Mouse (Mus musculus): ENCODE results near the gene St14. TPM values are rescaled to one million over a fixed set of nuclear protein-coding genes. Genes with fewer than 3 reads are reported as not detected.

Gene St14
- polyA plus RNA-seq, 1 experiment = 2.6 TPM

DNA sequence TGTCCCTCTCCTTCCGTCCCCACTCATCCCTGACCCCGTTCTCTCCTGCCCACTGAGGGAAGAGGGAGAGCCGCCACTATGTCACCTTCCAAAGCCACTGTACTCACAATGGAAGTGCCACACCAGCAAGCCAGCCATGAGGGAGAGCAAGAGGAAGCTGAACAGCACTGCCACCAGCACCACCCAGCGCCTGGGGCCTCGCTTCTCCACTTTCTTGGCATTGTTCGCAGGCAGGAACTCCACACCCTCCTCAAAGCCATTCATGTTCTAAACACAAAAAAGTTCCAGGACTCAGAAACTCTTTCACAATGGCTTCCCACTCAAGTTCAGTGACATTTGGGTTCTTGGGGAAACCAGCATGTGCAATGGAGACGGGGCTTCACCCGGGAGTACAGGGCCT lies 23.2 kb downstream of the St14 start:
- Histone ChIP-seq H3K9me3 (no peaks in the 10 kb centered on the region), H3K4me1 (no peaks in the 10 kb centered on the region), H3K36me3 (replicated peaks; ENCODE audit: low read length) (no peaks in the 10 kb centered on the region), H3K27me3 (replicated peaks) (peaks cover 21% of the 10 kb centered on the region), H3K4me3 (replicated peaks) (no peak overlapping the region)
- TF ChIP-seq FLI1 (IDR thresholded peaks at IDR 0.05; ENCODE audit: low read length) = no peak

- H3K36me3 ChIP-seq (replicated peaks; ENCODE audit: low read length) = no peaks in the 10 kb centered on the region
- peaks cover 10% of the 10 kb centered on the region; the same call in 1 of the 2 replicates for H3K9me3 ChIP-seq
- no peaks in the 10 kb centered on the region for H3K4me1 ChIP-seq
- TF ChIP-seq FLI1 (IDR thresholded peaks at IDR 0.05; ENCODE audit: low read length) = no peak
- no peak for TF ChIP-seq GATA1 (IDR thresholded peaks at IDR 0.05; ENCODE audit: borderline replicate concordance, low read length)
- H3K4me3 ChIP-seq (replicated peaks) = no peak overlapping the region
- H3K27me3 ChIP-seq (replicated peaks) = peaks cover 6% of the 10 kb centered on the region
Measured at GRCm38 (mm10) chr9:31098118-31098517, 33.5 kb downstream of the St14 start.

GRCm38 (mm10) chr9:31097088-31098082 lies 34.3 kb downstream of the St14 start:
- Histone ChIP-seq H3K9me3 (peaks cover 10% of the 10 kb centered on the region; the same call in 1 of the 2 replicates), H3K4me1 (no peaks in the 10 kb centered on the region), H3K36me3 (replicated peaks; ENCODE audit: low read length) (no peaks in the 10 kb centered on the region), H3K27me3 (replicated peaks) (peaks cover 11% of the 10 kb centered on the region), H3K4me3 (replicated peaks) (no peak overlapping the region)
- TF ChIP-seq GATA1 (IDR thresholded peaks at IDR 0.05; ENCODE audit: borderline replicate concordance, low read length) (no peak), FLI1 (IDR thresholded peaks at IDR 0.05; ENCODE audit: low read length) (no peak)

- no peaks in the 10 kb centered on the region; the same call in 1 of the 2 replicates for H3K4me1 ChIP-seq
- TF ChIP-seq GATA1 (IDR thresholded peaks at IDR 0.05; ENCODE audit: borderline replicate concordance, low read length) (no peak), FLI1 (IDR thresholded peaks at IDR 0.05; ENCODE audit: low read length) (no peak)
- no peaks in the 10 kb centered on the region for H3K9me3 ChIP-seq
- no peak overlapping the region for H3K4me3 ChIP-seq (replicated peaks)
- H3K36me3 ChIP-seq (replicated peaks; ENCODE audit: low read length) = no peaks in the 10 kb centered on the region
- H3K27me3 ChIP-seq (replicated peaks) = peaks cover 26% of the 10 kb centered on the region
Measured at GRCm38 (mm10) chr9:31092833-31093195, 38.8 kb downstream of the St14 start.

DNA sequence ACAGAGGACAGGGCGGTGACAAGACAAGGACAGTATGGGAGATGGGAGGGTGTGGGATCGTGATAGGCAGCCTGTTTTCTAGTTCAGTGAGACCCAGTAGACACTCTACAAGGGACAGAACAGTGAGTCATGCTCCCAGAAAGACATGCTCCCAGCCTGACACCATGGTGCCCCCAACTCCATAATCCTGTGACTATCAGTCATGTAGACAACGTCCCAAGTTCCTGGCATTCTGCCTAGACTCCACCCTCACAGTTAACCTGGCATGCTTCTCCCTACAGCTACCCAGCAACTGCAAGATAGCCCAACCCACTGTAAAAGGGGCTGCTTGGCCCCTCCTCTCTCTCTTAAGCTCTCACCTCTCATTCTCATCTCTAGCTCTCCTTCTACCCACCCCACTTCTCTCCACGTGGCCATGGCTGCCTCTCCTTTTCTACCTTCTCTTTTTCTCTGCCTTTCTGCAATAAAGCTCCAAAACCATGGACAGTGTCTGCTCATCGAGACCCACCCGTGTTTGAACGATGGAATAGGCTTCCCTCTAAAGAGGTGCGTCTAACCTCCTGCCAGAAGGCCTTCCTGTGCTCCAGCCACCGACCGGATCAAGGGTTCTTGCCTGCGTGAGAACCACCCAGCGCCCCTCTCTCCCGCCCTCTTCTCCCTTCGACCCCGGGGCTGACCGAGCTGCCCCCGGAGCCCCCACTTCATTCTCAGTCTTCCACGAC lies 39.4 kb downstream of the St14 start:
- no peaks in the 10 kb centered on the region for H3K36me3 ChIP-seq (replicated peaks; ENCODE audit: low read length)
- no peaks in the 10 kb centered on the region for H3K9me3 ChIP-seq
- H3K27me3 ChIP-seq (replicated peaks) = peaks cover 31% of the 10 kb centered on the region
- TF ChIP-seq GATA1 (IDR thresholded peaks at IDR 0.05; ENCODE audit: borderline replicate concordance, low read length) (no peak), FLI1 (IDR thresholded peaks at IDR 0.05; ENCODE audit: low read length) (no peak)
- no peak overlapping the region for H3K4me3 ChIP-seq (replicated peaks)
- no peaks in the 10 kb centered on the region; the same call in 1 of the 2 replicates for H3K4me1 ChIP-seq

DNA sequence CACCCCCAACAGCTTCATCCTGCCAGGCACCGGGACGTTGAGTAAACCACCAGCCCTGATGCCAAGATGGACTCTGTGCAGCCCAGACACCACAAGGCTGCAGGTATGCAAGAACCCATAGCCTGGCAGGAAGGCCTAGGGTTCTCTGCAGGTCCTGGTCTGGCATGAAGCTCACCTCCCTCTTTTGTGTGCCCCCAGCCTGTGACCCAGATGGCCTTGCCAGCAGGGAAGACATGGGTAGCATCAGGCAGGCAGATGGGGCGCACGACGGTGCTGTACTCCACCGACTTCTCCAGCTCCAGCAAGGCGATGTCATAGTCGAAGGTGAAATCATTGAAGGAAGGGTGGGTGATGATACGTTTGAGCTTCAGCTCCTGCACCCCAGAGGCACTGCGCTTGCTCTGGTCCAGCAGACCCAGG lies 40.5 kb downstream of the St14 start:
- Histone ChIP-seq H3K36me3 (replicated peaks; ENCODE audit: low read length) (no peaks in the 10 kb centered on the region), H3K4me3 (replicated peaks) (no peak overlapping the region), H3K9me3 (no peaks in the 10 kb centered on the region), H3K4me1 (peaks cover 1% of the 10 kb centered on the region; the same call in 1 of the 2 replicates), H3K27me3 (replicated peaks) (peaks cover 34% of the 10 kb centered on the region)
- TF ChIP-seq FLI1 (IDR thresholded peaks at IDR 0.05; ENCODE audit: low read length) (no peak), GATA1 (IDR thresholded peaks at IDR 0.05; ENCODE audit: borderline replicate concordance, low read length) (no peak)

DNA sequence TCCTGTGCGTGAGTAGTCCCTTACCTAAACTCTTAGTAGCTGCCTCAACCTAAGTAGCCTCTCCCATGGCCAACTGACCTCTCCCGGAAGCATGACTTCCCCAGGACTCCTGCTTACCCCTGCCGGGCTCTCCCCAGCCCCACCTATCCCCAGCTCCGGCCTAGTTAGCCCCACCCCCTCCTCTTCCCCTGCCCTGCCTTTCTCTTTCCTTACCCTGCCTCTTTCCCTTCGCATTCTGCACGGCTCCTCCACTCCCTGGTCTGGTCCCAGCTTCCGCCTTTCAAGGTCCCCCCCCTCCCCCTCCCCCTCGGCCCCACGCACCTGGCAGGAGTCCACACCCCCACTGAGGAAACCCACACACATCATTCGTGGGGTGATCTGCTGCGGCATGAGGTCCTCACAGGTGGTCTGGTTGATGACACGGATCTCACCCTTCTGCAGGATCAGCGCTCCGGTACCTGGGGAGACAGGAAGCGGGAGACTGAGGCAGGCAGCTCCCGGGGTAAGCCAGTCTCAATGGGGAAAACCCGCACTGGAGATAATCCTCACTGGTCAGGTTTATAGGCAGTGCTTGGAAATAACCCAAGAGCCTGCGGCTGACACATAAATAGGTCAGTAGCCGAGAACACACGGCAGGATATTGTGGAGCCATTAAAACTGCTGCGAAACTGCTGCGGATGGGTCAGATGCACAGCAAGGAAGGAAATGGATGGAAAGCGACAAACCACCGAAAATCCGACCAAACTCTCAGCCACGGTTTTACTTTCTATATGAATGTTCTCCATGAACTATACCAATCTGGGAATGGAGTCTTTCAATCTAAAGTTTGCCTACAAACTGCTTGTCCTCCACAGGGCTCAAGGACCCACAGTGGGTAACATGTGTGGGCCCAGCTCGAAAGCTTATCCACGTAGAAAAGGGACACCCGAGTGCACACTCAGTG lies 41.3 kb downstream of the St14 start:
- Histone ChIP-seq H3K27me3 (replicated peaks) (peaks cover 39% of the 10 kb centered on the region), H3K9me3 (no peaks in the 10 kb centered on the region), H3K36me3 (replicated peaks; ENCODE audit: low read length) (no peaks in the 10 kb centered on the region), H3K4me1 (peaks cover 4% of the 10 kb centered on the region; the same call in 1 of the 2 replicates), H3K4me3 (replicated peaks) (no peak overlapping the region)
- no peak for TF ChIP-seq FLI1 (IDR thresholded peaks at IDR 0.05; ENCODE audit: low read length)
- no peak for TF ChIP-seq GATA1 (IDR thresholded peaks at IDR 0.05; ENCODE audit: borderline replicate concordance, low read length)

DNA sequence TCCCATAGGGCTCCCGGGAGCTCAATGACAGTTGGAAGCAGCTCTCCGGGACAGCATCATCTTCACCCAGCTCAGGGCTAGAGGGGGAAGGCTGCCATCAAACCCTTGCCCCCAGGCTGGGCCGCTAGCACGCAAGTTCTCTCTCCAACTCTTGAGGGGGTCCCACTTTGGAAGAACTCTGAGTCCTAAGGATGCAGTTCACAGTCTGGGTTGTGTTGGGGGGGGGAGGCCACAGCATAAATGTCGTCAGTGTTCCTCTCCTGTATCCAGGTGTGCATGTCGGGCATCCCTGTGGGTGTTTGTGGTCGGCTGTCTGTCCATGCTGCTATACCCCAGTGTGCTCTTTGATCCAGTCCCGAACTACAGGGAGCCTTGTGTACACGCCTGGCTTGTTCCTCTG lies 42.1 kb downstream of the St14 start:
- no peaks in the 10 kb centered on the region for H3K9me3 ChIP-seq
- H3K36me3 ChIP-seq (replicated peaks; ENCODE audit: low read length) = no peaks in the 10 kb centered on the region
- TF ChIP-seq GATA1 (IDR thresholded peaks at IDR 0.05; ENCODE audit: borderline replicate concordance, low read length) (no peak), FLI1 (IDR thresholded peaks at IDR 0.05; ENCODE audit: low read length) (no peak)
- H3K27me3 ChIP-seq (replicated peaks) = peaks cover 43% of the 10 kb centered on the region
- H3K4me1 ChIP-seq = peaks cover 4% of the 10 kb centered on the region; the same call in 1 of the 2 replicates
- H3K4me3 ChIP-seq (replicated peaks) = no peak overlapping the region

- Histone ChIP-seq H3K27me3 (replicated peaks) (peaks cover 50% of the 10 kb centered on the region), H3K9me3 (no peaks in the 10 kb centered on the region), H3K36me3 (replicated peaks; ENCODE audit: low read length) (no peaks in the 10 kb centered on the region), H3K4me1 (peaks cover 4% of the 10 kb centered on the region; the same call in 1 of the 2 replicates), H3K4me3 (replicated peaks) (peak overlapping the region; percentile 8)
- TF ChIP-seq GATA1 (IDR thresholded peaks at IDR 0.05; ENCODE audit: borderline replicate concordance, low read length) (no peak), FLI1 (IDR thresholded peaks at IDR 0.05; ENCODE audit: low read length) (no peak)
Measured at GRCm38 (mm10) chr9:31088883-31089282, 42.8 kb downstream of the St14 start.
